Mouse (Mus musculus) common myeloid progenitor, adult 5-6 weeks (primary cell): ENCODE results near the gene Diexf. TPM values are rescaled to one million over a fixed set of nuclear protein-coding genes. Genes with fewer than 3 reads are reported as not detected.

ENCODE experiments used
- ATAC-seq: replicated peaks from 2 replicates; pipeline ENCODE4 v1.8.0; 2016; ENCODE audit warnings: low read depth, mild to moderate bottlenecking, moderate TSS enrichment, inconsistent platforms; ENCODE audit not compliant: poor library complexity, severe bottlenecking
- total RNA-seq: library from RNA; stranded (forward); fragments of 200-1000, 187-1606 nt; gene quantifications from 2 replicates; pipeline ENCODE4 v1.2.3, GENCODE M21; 2017

The Diexf gene
- total RNA-seq = 11.9 and 22.1 TPM in 2 replicates

GRCm38 (mm10) chr1:193129786-193130455 lies at the start of gene Diexf:
Gene Diexf, minus strand, starts transcription at chr1:193130272.
- peak; percentile 93 for ATAC-seq

GRCm38 (mm10) chr1:193174143-193174733 lies 44.2 kb upstream of the Diexf start:
- no peak for ATAC-seq

GRCm38 (mm10) chr1:193173810-193174129 lies 43.7 kb upstream of the Diexf start:
- no peak for ATAC-seq

DNA sequence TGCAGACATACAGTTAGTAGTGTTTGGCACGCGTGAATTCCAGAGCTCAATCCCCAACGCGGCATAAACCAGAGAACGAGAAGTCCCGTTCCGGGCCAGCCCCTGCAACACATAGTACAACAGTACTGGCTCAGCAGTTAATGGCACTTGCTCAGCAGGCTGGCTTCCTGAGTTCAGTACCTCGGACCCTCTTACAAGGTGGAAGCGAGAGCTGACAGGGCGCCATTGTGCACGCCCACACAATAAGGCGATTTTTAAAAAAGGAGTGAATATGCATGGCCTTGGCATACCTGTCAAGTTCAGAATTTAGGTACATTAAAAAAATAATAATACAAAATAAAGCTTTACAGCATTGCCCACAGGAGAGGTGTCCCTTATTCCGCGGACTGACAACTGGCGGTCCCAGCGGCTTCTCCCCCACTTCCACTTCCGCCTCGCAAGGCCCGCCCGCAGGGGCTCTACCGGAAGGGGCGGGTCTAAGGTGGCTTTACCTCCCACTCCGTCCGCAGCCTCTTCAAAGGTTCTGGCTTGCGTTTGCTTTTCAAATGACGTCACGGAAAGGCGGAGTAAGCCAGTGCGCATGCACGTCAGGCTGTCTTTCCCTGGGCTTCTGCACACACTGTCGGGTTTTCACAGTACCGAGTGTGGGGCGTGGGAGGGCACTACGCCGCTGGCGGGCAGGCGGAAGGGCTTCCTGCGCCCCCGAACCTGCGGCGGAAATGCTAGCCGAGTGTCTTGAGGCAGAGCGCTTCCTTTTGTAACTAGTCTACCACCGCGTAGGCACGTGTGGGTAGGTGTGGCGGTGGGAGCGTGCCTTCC lies 43.1 kb upstream of the Diexf start:
- ATAC-seq = peak; percentile 85

DNA sequence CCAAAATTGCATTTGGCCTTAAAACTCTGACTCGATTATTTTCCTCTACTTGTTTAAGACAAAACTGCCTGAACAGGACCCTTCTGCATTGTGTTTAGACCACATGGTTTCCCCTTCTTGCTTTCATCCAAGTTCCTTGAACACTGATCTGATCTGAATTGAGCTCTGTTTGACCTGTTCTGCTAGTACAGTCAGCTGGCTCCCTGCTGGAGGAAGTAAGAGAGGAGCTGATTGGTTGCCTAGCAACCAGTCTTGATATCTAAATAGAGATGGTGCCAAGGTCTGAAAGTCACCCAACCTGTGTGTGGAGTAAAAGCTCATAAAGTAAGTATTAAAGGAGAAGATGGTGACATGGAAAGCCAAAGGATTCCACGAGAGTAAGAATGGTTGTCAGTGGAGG lies 39.8 kb upstream of the Diexf start:
- peak; percentile 31 for ATAC-seq

GRCm38 (mm10) chr1:193169228-193169627 lies 39.2 kb upstream of the Diexf start:
- no peak for ATAC-seq

DNA sequence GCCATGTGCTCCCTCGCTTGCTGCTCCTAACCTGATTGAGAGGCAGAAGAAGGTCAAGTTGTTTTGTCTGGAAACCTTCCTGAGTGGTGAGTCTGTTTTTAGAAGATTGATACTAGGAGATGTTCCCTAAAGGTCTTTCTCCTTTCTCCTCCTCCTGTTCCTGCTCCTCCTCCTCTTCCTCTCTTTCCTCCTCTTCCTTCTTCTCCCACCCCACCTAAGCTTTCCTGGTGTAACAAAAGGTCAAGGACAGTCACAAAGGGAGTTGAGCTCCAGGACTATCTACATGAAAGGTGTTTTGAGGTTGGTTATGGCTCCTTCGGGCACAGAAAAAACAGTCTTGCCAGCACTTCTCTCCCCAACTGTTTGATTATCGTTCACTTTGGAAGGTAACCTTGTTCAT lies 37.7 kb upstream of the Diexf start, which contains the start of gene A130010J15Rik:
TSS of gene A130010J15Rik (plus strand) at position 301 of the 400 bp plus-strand sequence.
- ATAC-seq = no peak

GRCm38 (mm10) chr1:193160317-193161032 lies 30.4 kb upstream of the Diexf start:
- ATAC-seq = peak; percentile 89

DNA sequence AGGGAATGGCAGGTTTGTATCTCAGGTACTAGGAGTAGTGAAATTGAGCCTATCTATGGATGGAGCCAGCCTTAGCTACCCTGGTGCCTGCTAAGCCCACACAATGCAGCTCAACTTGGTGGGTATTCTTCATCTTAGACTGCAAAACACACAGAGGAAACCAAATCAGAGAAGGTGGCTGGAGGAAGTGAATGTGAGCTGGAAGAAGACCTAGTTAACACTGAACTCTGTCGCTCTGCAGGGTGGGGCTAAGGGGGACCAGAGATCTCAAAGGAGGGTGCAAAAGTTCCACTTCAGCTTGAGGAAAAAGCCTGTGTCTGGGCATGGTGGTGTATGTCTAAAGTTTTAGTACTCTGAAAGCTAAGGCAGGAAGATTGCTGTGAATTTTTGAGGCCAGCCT lies 29.5 kb upstream of the Diexf start:
- ATAC-seq = peak; percentile 9; the same call in 1 of the 2 replicates

- no peak for ATAC-seq
Observed at GRCm38 (mm10) chr1:193159163-193159562, 29.1 kb upstream of the Diexf start.

GRCm38 (mm10) chr1:193157111-193157492 lies 27.0 kb upstream of the Diexf start:
- no peak for ATAC-seq

GRCm38 (mm10) chr1:193156316-193157110 lies 26.4 kb upstream of the Diexf start:
- ATAC-seq = peak; percentile 34

GRCm38 (mm10) chr1:193153561-193153960 lies 23.5 kb upstream of the Diexf start:
- ATAC-seq = no peak

GRCm38 (mm10) chr1:193152872-193153271 lies 22.8 kb upstream of the Diexf start, which contains the start of gene Irf6:
Gene Irf6, plus strand, starts transcription at chr1:193153111.
- peak; percentile 84 for ATAC-seq

DNA sequence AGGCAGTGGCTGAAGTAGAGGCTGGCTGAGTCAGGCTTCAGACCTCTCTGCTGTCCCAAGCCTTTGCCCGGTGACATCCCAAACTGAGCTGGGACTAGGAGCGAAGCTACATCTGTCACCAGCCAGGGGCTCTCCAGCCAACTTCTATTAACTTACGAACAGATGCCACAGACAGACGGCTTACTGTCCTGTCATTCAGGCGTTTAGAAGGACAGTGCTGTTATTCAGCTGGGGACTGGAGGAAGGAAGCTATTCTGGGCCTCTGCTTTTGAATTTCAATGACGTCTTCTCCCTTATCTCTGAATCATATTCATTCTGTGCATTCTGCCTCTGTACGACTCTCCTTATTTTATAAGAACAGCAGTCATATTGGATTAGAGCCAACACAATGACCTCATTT lies 21.1 kb upstream of the Diexf start:
- ATAC-seq = no peak

DNA sequence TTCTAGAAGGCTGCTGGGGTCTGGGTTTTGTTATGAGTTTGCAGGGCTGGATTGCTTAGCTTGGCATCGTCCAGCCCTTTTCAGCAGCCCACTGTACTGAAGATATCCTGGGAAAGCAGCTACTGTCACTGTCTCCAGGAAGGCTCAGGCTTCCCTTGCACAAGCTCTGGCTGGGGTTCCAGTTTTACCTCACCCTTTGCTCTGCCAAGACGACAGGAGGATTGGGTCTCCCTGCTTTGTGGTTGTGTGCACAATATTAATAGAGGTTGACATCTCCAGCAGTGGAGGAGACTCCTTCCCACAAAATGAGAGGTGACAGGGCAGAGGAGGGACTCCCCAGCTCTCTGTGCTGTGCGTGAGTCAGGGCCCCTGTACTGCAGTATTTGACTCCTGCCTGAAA lies 19.2 kb upstream of the Diexf start:
- ATAC-seq = no peak

DNA sequence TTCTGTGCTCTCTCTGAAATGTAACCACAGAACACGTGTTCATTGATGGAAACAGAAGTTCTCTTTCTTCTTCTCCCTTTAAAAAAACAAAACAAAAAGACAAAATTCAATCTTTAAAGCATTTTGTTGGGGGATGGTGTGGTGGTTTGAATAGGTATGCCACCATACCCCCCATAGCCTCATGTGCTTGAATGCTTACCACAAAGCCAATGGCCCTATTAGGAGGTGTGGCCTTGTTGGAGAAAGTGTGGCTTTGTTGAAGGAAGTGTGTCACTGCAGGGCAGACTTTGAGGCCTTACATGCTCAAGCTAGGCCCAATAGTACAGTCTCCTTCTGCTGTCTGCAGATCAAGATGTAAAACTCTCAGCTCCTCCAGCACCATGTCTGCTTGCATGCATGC lies 16.3 kb upstream of the Diexf start:
- ATAC-seq = no peak

DNA sequence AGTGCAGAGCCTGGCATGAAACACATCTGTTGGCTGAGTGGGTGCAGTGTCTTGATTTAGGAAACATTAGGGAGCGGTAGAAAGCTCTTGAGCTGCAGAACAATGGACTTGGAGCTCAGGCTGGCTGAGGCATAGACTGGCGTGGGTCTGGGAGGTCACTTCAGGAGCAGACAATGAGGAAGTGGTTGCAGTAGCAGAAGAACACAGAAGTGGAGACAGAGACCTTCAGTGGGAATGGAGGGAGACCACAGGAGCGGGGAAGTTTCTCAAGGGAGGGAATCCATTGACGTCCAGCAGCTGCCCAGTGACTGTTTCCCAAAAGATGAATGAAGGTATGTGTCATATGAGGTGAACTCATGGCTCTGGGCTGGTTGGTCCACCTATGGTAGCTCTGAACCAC lies 15.0 kb upstream of the Diexf start:
- ATAC-seq = peak; percentile 90

GRCm38 (mm10) chr1:193144516-193144915 lies 14.4 kb upstream of the Diexf start:
- no peak for ATAC-seq
